Mouse (Mus musculus): Measurements from ENCODE around the gene Numb. TPM values are rescaled to one million over a fixed set of nuclear protein-coding genes. Genes with fewer than 3 reads are reported as not detected.

The Numb gene
- 16.5 and 21.9 TPM in 2 replicates for polyA plus RNA-seq (2015; fragmentation: Nextera tagmentation; extraction: Ambion mirVana)

GRCm38 (mm10) chr12:83921535-83922381, at the start of gene Numb:
Gene Numb, minus strand, starts transcription at chr12:83921934.

DNA sequence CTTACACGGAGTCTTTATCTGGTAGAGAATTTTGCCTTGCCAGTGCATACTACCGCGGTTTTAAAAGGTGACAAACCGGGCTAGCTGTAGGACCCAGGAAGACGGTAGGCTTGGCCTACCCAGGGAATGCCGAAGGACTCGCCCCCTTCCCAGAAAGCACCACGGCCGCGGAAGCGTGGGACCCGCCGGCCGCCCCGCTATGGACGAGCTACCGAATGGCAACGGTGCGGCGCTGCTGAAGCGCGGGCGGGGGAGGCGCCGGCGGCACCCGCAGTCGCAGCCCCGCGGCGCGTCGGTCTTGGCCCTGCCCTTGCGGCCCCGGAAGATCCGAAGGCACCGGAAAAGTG, 28.7 kb upstream of the Numb start, which contains the start of gene Riox1:
TSS of gene Riox1 (plus strand) at position 116 of the 347 bp plus-strand sequence.

GRCm38 (mm10) chr12:83763311-83764043, 158.3 kb downstream of the Numb start, which contains the start of gene Papln:
Gene Papln, plus strand, starts transcription at chr12:83763634.

Other genes starting within 250 kb of the Numb start
- 36.5 and 50.0 TPM in 2 replicates for gene Psen1, start 233.8 kb downstream of the Numb start, polyA plus RNA-seq (2015; fragmentation: Nextera tagmentation; extraction: Ambion mirVana)
- gene Papln, start 158.3 kb downstream of the Numb start, polyA plus RNA-seq (2015; fragmentation: Nextera tagmentation; extraction: Ambion mirVana) = 0.63 and 0.79 TPM in 2 replicates
- gene Riox1, start 28.7 kb upstream of the Numb start, polyA plus RNA-seq (2015; fragmentation: Nextera tagmentation; extraction: Ambion mirVana) = 8.9 and 13.2 TPM in 2 replicates
- gene Heatr4, start 62.9 kb upstream of the Numb start, polyA plus RNA-seq (2015; fragmentation: Nextera tagmentation; extraction: Ambion mirVana) = 0.04 TPM in 1 of 2 replicates, not detected in the other
- 24.9 and 29.5 TPM in 2 replicates for gene Acot2, start 65.9 kb upstream of the Numb start, polyA plus RNA-seq (2015; fragmentation: Nextera tagmentation; extraction: Ambion mirVana)
- gene Acot1, start 87.6 kb upstream of the Numb start, polyA plus RNA-seq (2015; fragmentation: Nextera tagmentation; extraction: Ambion mirVana) = 17.7 and 24.3 TPM in 2 replicates
- gene Acot4, start 116.4 kb upstream of the Numb start, polyA plus RNA-seq (2015; fragmentation: Nextera tagmentation; extraction: Ambion mirVana) = 0.98 and 2.6 TPM in 2 replicates
- not detected in 2 replicates for gene Gm49366, start 117.0 kb upstream of the Numb start, polyA plus RNA-seq (2015; fragmentation: Nextera tagmentation; extraction: Ambion mirVana)
- 0.95 and 2.7 TPM in 2 replicates for gene Acot3, start 130.2 kb upstream of the Numb start, polyA plus RNA-seq (2015; fragmentation: Nextera tagmentation; extraction: Ambion mirVana)
- gene Acot5, start 147.4 kb upstream of the Numb start, polyA plus RNA-seq (2015; fragmentation: Nextera tagmentation; extraction: Ambion mirVana) = not detected in 2 replicates
- 1.8 and 2.7 TPM in 2 replicates for gene Acot6, start 178.7 kb upstream of the Numb start, polyA plus RNA-seq (2015; fragmentation: Nextera tagmentation; extraction: Ambion mirVana)
- gene Dnal1, start 192.4 kb upstream of the Numb start, polyA plus RNA-seq (2015; fragmentation: Nextera tagmentation; extraction: Ambion mirVana) = 2.6 and 3.9 TPM in 2 replicates
- 0.86 and 0.93 TPM in 2 replicates for gene Pnma1, start 226.6 kb upstream of the Numb start, polyA plus RNA-seq (2015; fragmentation: Nextera tagmentation; extraction: Ambion mirVana)